Mouse (Mus musculus) bone marrow, adult 2 months (tissue): ENCODE results near the gene Ttc13. TPM values are rescaled to one million over a fixed set of nuclear protein-coding genes. Genes with fewer than 3 reads are reported as not detected.
A peak's percentile ranks its signal among the peaks of the same experiment; 100 is the strongest.

Experiments
- H3K27ac ChIP-seq: fragments of 200-500 bp; 2 replicates; pipeline ENCODE4 v1.5.1; 2012; ENCODE audit warnings: low read depth, mild to moderate bottlenecking, control low read depth, inconsistent platforms, low read length; ENCODE audit not compliant: control insufficient read depth, poor library complexity, insufficient read depth
- H3K4me1 ChIP-seq: fragments of 200-500 bp; 2 replicates; pipeline ENCODE4 v1.6.1; 2011; ENCODE audit warnings: low read length; ENCODE audit not compliant: control insufficient read depth, insufficient read depth
- H3K4me3 ChIP-seq: fragments of 200-500 bp; replicated peaks from 2 replicates; pipeline ENCODE3; 2011; ENCODE audit warnings: mild to moderate bottlenecking, low read depth, low read length, control low read depth; ENCODE audit not compliant: control insufficient read depth
- CTCF ChIP-seq: fragments of 200-500 bp; IDR thresholded peaks from 2 replicates; pipeline ENCODE4 v1.5.1; 2011; ENCODE audit warnings: low read length, control low read depth; ENCODE audit not compliant: control insufficient read depth, insufficient read depth
- POLR2A ChIP-seq: fragments of 200-500 bp; IDR thresholded peaks from 2 replicates; pipeline ENCODE4 v1.6.1; 2011; ENCODE audit warnings: low read depth, mild to moderate bottlenecking, control low read depth, low read length, borderline replicate concordance; ENCODE audit not compliant: control insufficient read depth
- WGBS: fragments of 180-500 bp; shearing (Covaris S2); methylation state at CpG from one replicate; pipeline ENCODE4 v1.1.7; 2018; 5-methylcytosine and 5-hydroxymethylcytosine counted together
- polyA plus RNA-seq: library from polyadenylated mRNA; stranded (reverse); fragments of >200 nt; gene quantifications from 2 replicates; pipeline ENCODE4 v1.2.4, GENCODE M21; 2011; ENCODE audit warnings: low replicate concordance; ENCODE audit not compliant: missing spikeins, insufficient read depth, insufficient read length

Gene Ttc13
- 16.9 and 26.4 TPM in 2 replicates for polyA plus RNA-seq

- under 1% methylated on average over 57 of the region's 59 CpGs for WGBS
- H3K27ac ChIP-seq, result peak within 1 kb of the TSS; percentile 66
- peak within 1 kb of the TSS; percentile 91 for H3K4me3 ChIP-seq
- TF ChIP-seq CTCF (no peak), POLR2A (peak; percentile 69; the same call in 1 of the 2 replicates)
- no peaks in the 10 kb centered on the region; the same call in 1 of the 2 replicates for H3K4me1 ChIP-seq
Measured at GRCm38 (mm10) chr8:124721862-124722515, at the start of gene Ttc13, which contains the start of gene Arv1. TSS of gene Ttc13 (minus strand) at chr8:124721983. TSS of gene Arv1 (plus strand) at chr8:124722139.

GRCm38 (mm10) chr8:124763061-124763460 lies 41.3 kb upstream of the Ttc13 start:
- H3K27ac ChIP-seq, result no peak overlapping the region
- 64% methylated on average over 7 of the region's 7 CpGs for WGBS
- H3K4me3 ChIP-seq, result no peak overlapping the region
- TF ChIP-seq POLR2A (no peak), CTCF (no peak)
- no peaks in the 10 kb centered on the region for H3K4me1 ChIP-seq

GRCm38 (mm10) chr8:124758544-124758943 lies 36.8 kb upstream of the Ttc13 start:
- 32% methylated on average over 3 of the region's 3 CpGs for WGBS
- Histone ChIP-seq H3K27ac (no peak overlapping the region), H3K4me1 (no peaks in the 10 kb centered on the region), H3K4me3 (no peak overlapping the region)
- TF ChIP-seq POLR2A, result no peak
- TF ChIP-seq CTCF, result peak; percentile 64

- WGBS, result 54% methylated on average over 5 of the region's 5 CpGs
- Histone ChIP-seq H3K4me1 (no peaks in the 10 kb centered on the region), H3K4me3 (no peak overlapping the region), H3K27ac (no peak overlapping the region)
- TF ChIP-seq CTCF, result no peak
- no peak for TF ChIP-seq POLR2A
Measured at GRCm38 (mm10) chr8:124756601-124757000, 34.8 kb upstream of the Ttc13 start.

- WGBS, result 44% methylated on average over 2 of the region's 2 CpGs
- H3K27ac ChIP-seq, result no peak overlapping the region
- H3K4me3 ChIP-seq, result no peak overlapping the region
- no peaks in the 10 kb centered on the region for H3K4me1 ChIP-seq
- no peak for TF ChIP-seq CTCF
- no peak for TF ChIP-seq POLR2A
Measured at GRCm38 (mm10) chr8:124756153-124756552, 34.4 kb upstream of the Ttc13 start.

GRCm38 (mm10) chr8:124755481-124755880 lies 33.7 kb upstream of the Ttc13 start:
- no peak for TF ChIP-seq CTCF
- TF ChIP-seq POLR2A, result no peak
- WGBS, result 78% methylated on average over 8 of the region's 8 CpGs
- no peaks in the 10 kb centered on the region for H3K4me1 ChIP-seq
- H3K4me3 ChIP-seq, result no peak overlapping the region
- no peak overlapping the region for H3K27ac ChIP-seq

- 53% methylated on average over 4 of the region's 4 CpGs for WGBS
- H3K4me1 ChIP-seq, result no peaks in the 10 kb centered on the region
- no peak overlapping the region for H3K27ac ChIP-seq
- H3K4me3 ChIP-seq, result no peak overlapping the region
- TF ChIP-seq CTCF, result no peak
- no peak for TF ChIP-seq POLR2A
Measured at GRCm38 (mm10) chr8:124754792-124755190, 33.0 kb upstream of the Ttc13 start.

GRCm38 (mm10) chr8:124754101-124754791 lies 32.5 kb upstream of the Ttc13 start:
- H3K27ac ChIP-seq, result no peak overlapping the region
- no peak for TF ChIP-seq POLR2A
- no peak for TF ChIP-seq CTCF
- no peaks in the 10 kb centered on the region for H3K4me1 ChIP-seq
- WGBS, result 45% methylated on average over 11 of the region's 11 CpGs
- H3K4me3 ChIP-seq, result no peak overlapping the region
